Mouse (Mus musculus) adrenal gland, adult 18-20 months (tissue): ENCODE results near the gene Atf7. TPM values are rescaled to one million over a fixed set of nuclear protein-coding genes. Genes with fewer than 3 reads are reported as not detected.

ENCODE experiments used
- DNase-seq, 2 experiments: peaks; one replicate each; pipeline ENCODE4 v3.0.0; 2021 to 2022; ENCODE audit warnings: low spot score in 2 of 2
- microRNA-seq, 2 experiments: library from miRNA; unstranded; fragments of <30 nt; microRNA quantifications; one replicate each; pipeline ENCODE4 v1.2.0; 2021; ENCODE audit warnings: borderline number of aligned reads in 2 of 2
- total RNA-seq, 2 experiments: library from RNA; stranded (reverse); gene quantifications; 1 replicate in 1 of 2; 2 replicates in 1 of 2; pipeline ENCODE4 v1.2.3; 2021

The Atf7 gene
- total RNA-seq, 2 experiments from 2014 or later = 58.9 to 62.1 TPM

DNA sequence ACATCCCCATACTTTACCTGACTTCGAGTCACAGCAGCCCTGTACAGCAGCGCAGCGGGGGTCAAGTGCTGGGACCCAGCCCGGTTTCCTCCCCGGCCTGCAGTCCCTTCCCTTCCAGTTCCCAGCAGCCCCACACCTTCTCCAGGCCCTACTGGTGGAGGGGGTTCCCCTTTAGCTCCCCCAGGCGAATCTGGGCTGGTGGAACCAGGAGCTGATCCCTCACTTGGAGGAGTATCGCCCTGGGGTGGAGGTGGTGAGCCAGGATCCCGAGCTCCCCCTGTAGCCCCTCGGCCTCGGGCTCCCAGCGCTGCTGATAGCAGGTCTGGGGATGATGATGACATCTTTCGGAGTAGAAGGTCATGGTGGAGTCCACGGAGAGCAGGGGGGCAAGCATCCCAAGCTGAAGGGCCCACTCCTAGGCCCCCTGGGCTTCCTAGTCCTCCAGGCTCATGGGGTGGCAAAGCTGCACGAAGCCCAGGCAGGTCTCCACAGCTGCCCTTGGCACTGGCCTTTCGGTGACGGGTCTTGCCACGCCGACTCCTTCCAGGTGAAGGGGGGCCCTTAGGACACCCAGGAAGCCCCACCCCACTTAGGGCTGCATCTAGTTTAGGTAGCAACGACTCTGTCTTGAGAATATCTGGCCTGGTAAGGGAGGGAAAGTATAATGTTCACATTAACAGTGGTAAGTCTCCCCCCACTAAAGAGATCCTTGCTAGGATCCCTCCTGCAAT is 124.0 kb downstream of the Atf7 start:
- DNase-seq = no peak

DNA sequence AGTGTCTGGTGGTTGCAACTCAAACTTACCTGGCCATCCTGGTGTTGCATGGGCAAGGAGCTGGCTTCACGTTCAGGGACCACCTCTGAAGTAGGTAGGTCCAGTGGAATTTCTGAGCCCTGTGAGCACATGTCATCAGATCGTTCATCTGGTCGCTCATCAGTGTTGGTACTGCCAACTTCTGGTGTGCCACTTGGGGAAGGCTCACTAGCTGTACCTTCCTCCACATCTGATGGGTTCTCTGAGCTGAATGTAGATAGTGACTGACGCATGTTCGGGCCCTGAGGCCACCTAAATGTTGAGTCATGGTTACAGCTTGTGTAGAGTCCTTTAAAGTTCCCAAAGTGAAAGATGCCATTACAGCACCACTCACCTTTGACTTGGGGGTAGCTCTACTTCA is 124.8 kb downstream of the Atf7 start:
- no peak for DNase-seq

DNA sequence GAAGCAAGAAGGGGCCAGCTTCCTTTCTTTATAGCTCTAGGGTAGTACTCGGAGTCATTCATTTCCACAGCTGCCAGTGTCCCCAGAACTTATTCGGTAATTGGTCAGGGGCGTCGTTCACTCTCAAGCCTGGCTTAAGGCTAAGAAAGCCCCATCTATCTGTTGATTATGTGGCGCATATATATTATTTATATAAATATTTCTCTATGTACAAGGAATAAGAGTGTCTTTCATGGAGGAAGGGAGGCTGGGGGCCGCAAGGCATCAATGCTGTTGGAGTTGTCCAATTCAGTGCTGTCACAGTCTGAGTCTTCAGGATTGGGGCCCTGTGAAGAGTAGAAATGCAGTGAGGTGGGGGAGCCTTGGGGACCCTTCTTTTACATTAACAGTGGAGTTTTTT is 125.4 kb downstream of the Atf7 start:
- no peak for DNase-seq

DNA sequence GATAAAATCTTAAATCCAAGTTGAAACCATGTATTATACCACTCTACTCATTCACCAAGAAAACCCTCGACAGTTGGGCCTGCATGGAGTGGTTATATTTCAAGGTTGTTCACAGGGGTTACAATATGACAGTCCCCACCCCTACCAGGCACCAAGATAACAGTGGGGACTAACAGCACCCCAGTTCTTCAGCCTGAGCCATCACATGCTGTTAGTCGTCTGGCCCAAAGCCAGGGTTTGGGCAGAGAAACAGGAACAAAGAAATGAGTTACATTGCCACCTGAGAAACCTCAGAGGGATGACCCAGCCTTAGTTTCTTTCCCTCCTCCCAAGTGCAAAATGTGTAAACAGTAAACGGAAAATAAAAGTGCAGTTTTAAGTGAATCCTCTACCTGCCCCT is 125.9 kb downstream of the Atf7 start:
- no peak for DNase-seq

DNA sequence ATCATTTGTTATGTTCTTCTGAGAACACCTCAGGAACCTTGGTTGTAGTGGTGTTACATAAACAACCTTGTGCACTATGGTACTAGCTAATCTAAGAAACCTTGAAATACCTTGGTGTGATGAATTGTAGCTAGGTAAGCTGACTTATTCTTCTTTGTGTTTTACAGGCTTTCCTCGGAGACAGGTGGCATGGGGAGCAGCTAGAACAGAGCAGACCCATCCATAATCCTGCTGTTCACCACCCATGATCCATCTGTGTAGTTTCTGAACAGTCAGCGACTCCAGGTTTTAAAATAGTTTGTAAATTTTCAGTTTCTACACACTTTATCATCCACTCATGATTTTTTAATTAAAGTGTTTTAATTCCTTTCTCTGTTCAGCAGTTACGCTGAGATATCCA is 126.9 kb downstream of the Atf7 start:
- DNase-seq = no peak

DNA sequence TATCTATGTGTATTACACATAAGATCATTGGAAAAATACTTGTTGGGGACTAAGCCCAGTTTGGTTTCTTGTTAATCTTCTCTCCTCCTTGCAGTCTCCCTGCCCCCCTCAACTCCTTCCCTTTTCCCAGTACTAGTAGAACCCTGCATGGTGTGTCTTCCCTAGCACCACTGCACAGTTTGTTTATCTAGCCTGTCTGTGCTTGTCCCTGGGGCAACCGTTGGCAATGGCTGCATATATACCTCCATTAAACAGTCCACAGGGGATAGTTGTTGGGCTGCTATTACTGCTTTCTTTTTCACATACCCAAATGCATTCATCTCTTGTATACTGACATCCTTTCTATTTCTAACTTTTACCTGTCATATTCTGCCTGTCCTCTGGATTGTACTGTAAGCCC is 137.6 kb downstream of the Atf7 start:
- DNase-seq = no peak

DNA sequence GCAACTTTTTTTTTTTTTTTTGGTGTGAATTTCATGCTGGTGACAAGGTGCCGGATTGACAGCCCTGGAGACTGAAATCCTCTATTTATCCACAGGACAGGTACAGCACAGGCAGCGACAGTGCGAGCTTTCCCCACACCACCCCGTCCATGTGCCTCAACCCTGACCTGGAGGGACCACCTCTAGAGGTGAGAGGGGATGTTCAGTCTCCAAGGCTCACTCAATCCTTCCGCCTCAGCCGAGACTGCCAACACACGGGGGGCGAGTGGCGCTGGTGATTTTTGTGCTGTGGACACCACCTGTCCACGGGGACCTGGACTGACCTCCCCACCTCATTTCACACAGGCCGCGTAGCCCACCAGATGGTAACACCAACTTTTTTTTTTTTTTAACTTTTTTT is 139.4 kb downstream of the Atf7 start:
- no peak for DNase-seq

DNA sequence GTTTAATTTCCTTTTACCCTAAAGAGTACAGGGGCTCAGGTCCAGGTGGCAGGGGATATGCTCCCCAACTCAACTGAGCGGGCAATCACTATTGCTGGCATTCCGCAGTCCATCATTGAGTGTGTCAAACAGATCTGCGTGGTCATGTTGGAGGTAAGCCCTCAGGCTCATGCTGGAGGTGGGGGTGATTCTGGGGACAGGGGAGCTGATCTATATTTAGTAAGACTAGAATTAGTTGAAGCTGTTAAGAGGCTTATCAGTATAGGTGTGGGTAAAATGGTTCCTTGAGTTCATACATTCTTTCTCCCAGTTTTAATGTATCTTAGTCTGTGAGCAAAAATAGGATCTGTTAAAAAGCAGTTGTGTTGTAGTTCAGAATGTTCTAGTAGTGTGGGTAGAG is 142.1 kb downstream of the Atf7 start:
- DNase-seq = no peak

Small RNA genes lying within 50 kb of the gene (microRNA-seq; reads per million reads assigned to microRNA genes)
- gene Mir688 = 0 reads per million in 2 experiments

Other genes with a start within 250 kb of the Atf7 start
- gene Sp1, start 219.3 kb downstream of the Atf7 start, total RNA-seq = 10 to 100 TPM; 61.1 to 62.1 TPM
- 1 to 10 TPM; 1.5 to 2.0 TPM for gene Amhr2, start 180.1 kb downstream of the Atf7 start, total RNA-seq
- gene Prr13, start 166.4 kb downstream of the Atf7 start, total RNA-seq = 100 to 1,000 TPM in 1 of 2 experiments, 10 to 100 TPM in 1; 86.2 to 148 TPM
- gene Pcbp2, start 154.9 kb downstream of the Atf7 start, total RNA-seq = 100 to 1,000 TPM; 628 to 756 TPM
- gene Gm10337, start 121.7 kb downstream of the Atf7 start, total RNA-seq = not detected
- gene Map3k12, start 108.4 kb downstream of the Atf7 start, total RNA-seq = 1 to 10 TPM; 5.8 to 7.6 TPM
- gene Tarbp2, start 107.3 kb downstream of the Atf7 start, total RNA-seq = 10 to 100 TPM; 35.5 to 36.1 TPM
- gene Npff, start 100.5 kb downstream of the Atf7 start, total RNA-seq = 1 to 10 TPM; 1.8 to 1.9 TPM
- gene Gm28047, start 397 bp downstream of the Atf7 start, total RNA-seq = 1 to 10 TPM; 1.7 to 3.2 TPM
- 10 to 100 TPM; 18.3 to 19.4 TPM for gene Atp5g2, start 46.9 kb upstream of the Atf7 start, total RNA-seq
- gene Calcoco1, start 96.7 kb upstream of the Atf7 start, total RNA-seq = 100 to 1,000 TPM in 1 of 2 experiments, 10 to 100 TPM in 1; 95.4 to 106 TPM